Comparison of ENCODE assay signal across 45 mouse cellular contexts in the genomic region with DNA sequence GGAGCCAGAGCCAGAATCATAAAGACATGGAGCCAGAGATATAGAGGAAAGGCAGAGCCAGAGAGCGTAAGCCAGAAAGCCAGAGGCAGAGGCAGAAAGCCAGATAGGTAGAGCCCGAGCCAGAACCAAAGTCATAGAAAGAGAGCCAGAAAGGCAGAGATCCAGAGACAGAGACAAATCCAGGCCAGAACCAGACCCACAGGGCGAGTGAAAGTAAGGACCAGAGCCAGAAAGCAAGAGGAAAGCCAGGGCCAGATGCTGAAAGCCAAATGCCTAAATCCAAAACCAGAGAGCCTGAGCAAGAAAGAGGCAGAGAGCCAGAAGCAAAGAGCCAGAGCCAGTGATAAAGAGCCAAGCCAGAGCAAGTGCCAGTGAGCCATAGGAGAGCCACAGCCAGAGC. TPM values are rescaled to one million over a fixed set of nuclear protein-coding genes. Genes with fewer than 3 reads are reported as not detected.
"Had no signal": no experiment of that assay in that cellular context is flagged by ENCODE, and none has a peak within 500 bp of the region (broad histone marks: within the 10 kb centered on the region; RNA-seq: fewer than 3 reads in every experiment).

No protein-coding gene starts in this region.

- H3K4me2 ChIP-seq: heart, embryonic 13.5 days; heart, embryonic 15.5 days; hindbrain, embryonic 13.5 days; hindbrain, embryonic 15.5 days; kidney, embryonic 15.5 days; limb, embryonic 13.5 days; limb, embryonic 15.5 days; liver, embryonic 12.5 days had no signal

- H3K9me3 ChIP-seq: heart, embryonic 10.5 days; heart, embryonic 13.5 days; heart, embryonic 15.5 days; hindbrain, embryonic 13.5 days; hindbrain, embryonic 15.5 days; kidney, embryonic 15.5 days; limb, embryonic 13.5 days; limb, embryonic 15.5 days; liver, embryonic 12.5 days had no signal

- H3K9ac ChIP-seq: heart, embryonic 13.5 days; heart, embryonic 15.5 days; hindbrain, embryonic 13.5 days; hindbrain, embryonic 15.5 days; kidney, embryonic 15.5 days; limb, embryonic 13.5 days; limb, embryonic 15.5 days; liver, embryonic 12.5 days; liver, embryonic 14.5 days had no signal

- H3K4me3 ChIP-seq: heart, embryonic 10.5 days; heart, embryonic 13.5 days; heart, embryonic 15.5 days; hindbrain, embryonic 13.5 days; hindbrain, embryonic 15.5 days; kidney, embryonic 15.5 days; limb, embryonic 13.5 days; limb, embryonic 15.5 days; liver, embryonic 12.5 days had no signal

- H3K27ac ChIP-seq: heart, embryonic 10.5 days; heart, embryonic 13.5 days; heart, embryonic 15.5 days; hindbrain, embryonic 13.5 days; hindbrain, embryonic 15.5 days; hindbrain, postnatal 0 days; kidney, embryonic 15.5 days; kidney, postnatal 0 days; limb, embryonic 13.5 days; limb, embryonic 15.5 days; liver, embryonic 12.5 days; liver, embryonic 14.5 days had no signal

- H3K36me3 ChIP-seq: heart, embryonic 10.5 days; heart, embryonic 13.5 days; heart, embryonic 15.5 days; hindbrain, embryonic 13.5 days; hindbrain, embryonic 15.5 days; kidney, embryonic 15.5 days; limb, embryonic 13.5 days; limb, embryonic 15.5 days; liver, embryonic 12.5 days had no signal

- H3K27me3 ChIP-seq: heart, embryonic 15.5 days; hindbrain, embryonic 15.5 days; liver, embryonic 12.5 days had no signal

- H3K4me1 ChIP-seq: heart, embryonic 10.5 days; heart, embryonic 13.5 days; heart, embryonic 15.5 days; hindbrain, embryonic 13.5 days; hindbrain, embryonic 15.5 days; kidney, embryonic 15.5 days; limb, embryonic 13.5 days; limb, embryonic 15.5 days; liver, embryonic 12.5 days had no signal

- ATAC-seq: hindbrain, postnatal 0 days; intestine, embryonic 16.5 days; liver, embryonic 12.5 days had no signal

- DNase-seq: gastrocnemius, postnatal 14 days; gastrocnemius, postnatal 36 days; heart, postnatal 14 days; heart, postnatal 36 days; kidney, adult 11 months; kidney, adult 2 months; kidney, adult 9 months; kidney, postnatal 14 days; kidney, postnatal 36 days; layer of hippocampus, adult 9-11 months; layer of hippocampus, postnatal 36 days; left cerebral cortex, postnatal 4 days; lung, adult 18-20 months had no signal

RNA-seq across cellular contexts. Expression of a gene that starts 5.8 kb away (rescaled TPM):
- total RNA-seq: gastrocnemius, adult 18-20 months; gastrocnemius, adult 8-10 months; gastrocnemius, postnatal 14 days; gastrocnemius, postnatal 36 days; heart, adult 18-20 months; heart, postnatal 14 days; heart, postnatal 36 days; hematopoietic stem cell, adult 5-6 weeks; hindbrain, postnatal 0 days; layer of hippocampus, adult 18-20 months; layer of hippocampus, adult 8-10 months; layer of hippocampus, postnatal 14 days; layer of hippocampus, postnatal 36 days; left cerebral cortex, adult 18-20 months; left cerebral cortex, adult 8-10 months; left cerebral cortex, postnatal 10 days; left cerebral cortex, postnatal 25 days; left cerebral cortex, postnatal 4 days had no signal
- polyA plus RNA-seq: heart, embryonic 10.5 days; heart, embryonic 13.5 days; heart, embryonic 15.5 days; heart, postnatal 0 days; hindbrain, embryonic 11.5 days; hindbrain, embryonic 13.5 days; hindbrain, embryonic 15.5 days; hindbrain, postnatal 0 days; intestine, embryonic 14.5 days; intestine, embryonic 16.5 days; kidney, adult 2 months; kidney, embryonic 15.5 days; large intestine, adult 2 months; limb, embryonic 13.5 days; limb, embryonic 15.5 days; liver, embryonic 12.5 days; liver, embryonic 14.5 days; liver, embryonic 16.5 days had no signal

RNA-seq across cellular contexts. Expression of a gene that starts 37.3 kb away (rescaled TPM):
- total RNA-seq: gastrocnemius, adult 18-20 months; gastrocnemius, adult 8-10 months; gastrocnemius, postnatal 14 days; gastrocnemius, postnatal 36 days; heart, adult 18-20 months; heart, adult 8-10 months; heart, postnatal 14 days; heart, postnatal 36 days; hematopoietic stem cell, adult 5-6 weeks; hindbrain, postnatal 0 days; layer of hippocampus, adult 18-20 months; layer of hippocampus, adult 8-10 months; layer of hippocampus, postnatal 14 days; layer of hippocampus, postnatal 36 days; left cerebral cortex, adult 18-20 months; left cerebral cortex, adult 8-10 months; left cerebral cortex, postnatal 10 days; left cerebral cortex, postnatal 25 days; left cerebral cortex, postnatal 4 days had no signal
- polyA plus RNA-seq: gonadal fat pad, adult 2 months; heart, embryonic 10.5 days; heart, postnatal 0 days; hindbrain, embryonic 11.5 days; hindbrain, embryonic 13.5 days; hindbrain, embryonic 15.5 days; hindbrain, postnatal 0 days; intestine, embryonic 16.5 days; kidney, adult 2 months; kidney, embryonic 15.5 days; kidney, postnatal 0 days; large intestine, adult 2 months; limb, embryonic 11.5 days; liver, embryonic 12.5 days; liver, embryonic 14.5 days; liver, embryonic 16.5 days had no signal
